Mouse (Mus musculus) embryonic facial prominence, embryonic 14.5 days (tissue): ENCODE measurements around the gene St6gal2. TPM values are rescaled to one million over a fixed set of nuclear protein-coding genes. Genes with fewer than 3 reads are reported as not detected.
A peak's percentile ranks its signal among the peaks of the same experiment; 100 is the strongest.

Experiments
- ATAC-seq: fragments of 200-750 bp; cut with Nextera tagmentation; 2 replicates; pipeline ENCODE4 v1.8.0; 2017; ENCODE audit warnings: low read depth, moderate number of reproducible peaks, moderate TSS enrichment
- DNase-seq: peaks from one replicate; pipeline ENCODE4 v3.0.0-alpha.2; 2015; ENCODE audit warnings: low spot score
- H3K27ac ChIP-seq: fragments of 300-500 bp; sonication (generic); replicated peaks from 2 replicates; pipeline ENCODE4 v1.5.1; 2014; ENCODE audit warnings: low read depth, mild to moderate bottlenecking, low read length, moderate library complexity
- H3K27me3 ChIP-seq: fragments of 300-500 bp; sonication (generic); replicated peaks from 2 replicates; pipeline ENCODE4 v1.6.1; 2014; ENCODE audit warnings: low read length; ENCODE audit not compliant: control insufficient read depth, insufficient read depth
- H3K36me3 ChIP-seq: fragments of 300-500 bp; sonication (generic); 2 replicates; pipeline ENCODE4 v1.6.1; 2014; ENCODE audit warnings: low read length, mixed read lengths; ENCODE audit not compliant: control insufficient read depth, insufficient read depth
- H3K4me1 ChIP-seq: fragments of 300-500 bp; sonication (generic); 2 replicates; pipeline ENCODE4 v1.6.1; 2014; ENCODE audit warnings: antibody characterized with exemption, low read length; ENCODE audit not compliant: control insufficient read depth, insufficient read depth
- H3K4me2 ChIP-seq: fragments of 300-500 bp; sonication (generic); 2 replicates; pipeline ENCODE4 v1.6.1; 2014; ENCODE audit warnings: low read depth, mild to moderate bottlenecking, low read length, moderate library complexity, mixed read lengths
- H3K4me3 ChIP-seq: fragments of 300-500 bp; sonication (generic); 2 replicates; pipeline ENCODE4 v1.5.1; 2014; ENCODE audit warnings: low read depth, mild to moderate bottlenecking, low read length
- H3K9ac ChIP-seq: fragments of 300-500 bp; sonication (generic); 2 replicates; pipeline ENCODE4 v1.6.1; 2014; ENCODE audit warnings: low read depth, mild to moderate bottlenecking, low read length, moderate library complexity, mixed read lengths
- H3K9me3 ChIP-seq: fragments of 300-500 bp; sonication (generic); 2 replicates; pipeline ENCODE4 v1.6.1; 2016; ENCODE audit warnings: low read length; ENCODE audit not compliant: control insufficient read depth
- WGBS: fragments of 180-500 bp; shearing (Covaris S2); extraction: QIAGEN DNeasy Blood & Tissue Kit; methylation state at CpG from one replicate; pipeline ENCODE4 v1.1.7; 2014; 5-methylcytosine and 5-hydroxymethylcytosine counted together
- polyA plus RNA-seq: library from polyadenylated mRNA; unstranded; fragments of >200 nt; fragmentation: Nextera tagmentation; extraction: Ambion mirVana; gene quantifications from 2 replicates; pipeline ENCODE4 v1.2.1, GENCODE M21; 2014

The St6gal2 gene
- polyA plus RNA-seq, 1 experiment from 2014 or later: 3.5 TPM

DNA sequence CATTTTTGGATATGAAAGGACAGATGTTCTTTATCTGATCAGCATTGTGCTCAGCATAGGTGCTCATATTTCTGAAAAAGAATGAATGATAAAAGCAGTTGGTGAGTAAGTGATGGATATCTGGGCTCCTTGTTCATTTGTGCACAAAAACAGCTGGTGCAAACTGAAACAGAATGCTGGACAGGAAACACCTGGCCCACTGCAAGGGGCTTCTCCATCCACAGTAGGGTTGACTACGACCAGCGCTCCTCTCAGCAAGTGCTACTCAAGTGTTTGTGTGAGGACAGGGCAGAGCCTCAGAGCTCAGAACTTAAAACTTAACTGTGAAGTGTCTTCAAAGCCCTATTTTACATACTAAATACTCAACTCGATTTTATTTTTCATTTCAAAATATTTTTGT, 22.4 kb downstream of the St6gal2 start:
- H3K4me2 ChIP-seq: no peak overlapping the region
- no peak overlapping the region for H3K9ac ChIP-seq
- H3K36me3 ChIP-seq: no peaks in the 10 kb centered on the region
- whole genome bisulfite sequencing: 58% methylated on average over 3 of the region's 3 CpGs
- H3K4me3 ChIP-seq: no peak overlapping the region
- H3K27me3 ChIP-seq: no peaks in the 10 kb centered on the region
- no peak overlapping the region for H3K27ac ChIP-seq
- no peaks in the 10 kb centered on the region for H3K9me3 ChIP-seq
- ATAC-seq (no peak), DNase-seq (no peak)
- H3K4me1 ChIP-seq: no peaks in the 10 kb centered on the region

DNA sequence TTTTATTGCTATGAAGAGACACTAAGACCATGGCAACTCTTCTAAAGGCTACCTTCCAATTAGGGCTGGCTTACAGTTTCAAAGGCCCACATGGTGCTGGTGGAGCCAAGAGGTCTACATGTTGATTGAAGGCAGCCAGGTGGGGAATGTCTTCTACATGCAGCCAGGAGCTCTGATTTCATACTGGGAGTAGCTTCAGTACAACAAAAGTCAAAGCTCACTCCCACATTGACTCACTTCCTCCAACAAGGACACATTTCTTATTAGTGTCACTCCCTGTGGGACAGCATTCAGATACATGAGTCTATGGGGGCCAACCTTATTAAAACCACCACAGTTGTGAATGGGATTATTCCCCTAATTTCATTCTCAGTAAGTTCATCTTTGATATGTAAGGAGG, 23.8 kb downstream of the St6gal2 start:
- H3K36me3 ChIP-seq: no peaks in the 10 kb centered on the region
- no peak overlapping the region for H3K4me3 ChIP-seq
- H3K4me2 ChIP-seq: no peak overlapping the region
- H3K9me3 ChIP-seq: no peaks in the 10 kb centered on the region
- DNase-seq: no peak
- ATAC-seq: no peak
- no peak overlapping the region for H3K9ac ChIP-seq
- H3K4me1 ChIP-seq: no peaks in the 10 kb centered on the region
- no peaks in the 10 kb centered on the region for H3K27me3 ChIP-seq
- no peak overlapping the region for H3K27ac ChIP-seq

DNA sequence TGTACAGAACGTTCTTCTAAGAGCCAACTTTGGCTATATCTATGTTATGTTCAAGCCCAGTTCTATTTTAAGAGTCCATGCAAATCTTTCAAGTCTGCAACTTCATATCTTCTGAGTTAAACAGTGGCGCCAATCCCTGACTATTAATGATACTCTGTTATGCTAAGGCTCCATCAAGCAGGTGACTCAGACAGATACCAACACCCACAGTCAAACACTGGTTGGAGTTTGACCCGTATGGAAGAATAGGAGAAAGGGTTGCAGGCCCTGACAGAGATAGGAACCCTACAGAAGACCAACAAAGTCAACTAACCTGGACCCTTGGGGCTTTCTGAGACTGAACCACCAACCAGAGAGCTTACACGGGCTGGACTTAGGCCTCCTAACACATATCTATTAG, 30.8 kb downstream of the St6gal2 start:
- H3K27ac ChIP-seq: no peak overlapping the region
- 79% methylated on average over 4 of the region's 4 CpGs for WGBS

DNA sequence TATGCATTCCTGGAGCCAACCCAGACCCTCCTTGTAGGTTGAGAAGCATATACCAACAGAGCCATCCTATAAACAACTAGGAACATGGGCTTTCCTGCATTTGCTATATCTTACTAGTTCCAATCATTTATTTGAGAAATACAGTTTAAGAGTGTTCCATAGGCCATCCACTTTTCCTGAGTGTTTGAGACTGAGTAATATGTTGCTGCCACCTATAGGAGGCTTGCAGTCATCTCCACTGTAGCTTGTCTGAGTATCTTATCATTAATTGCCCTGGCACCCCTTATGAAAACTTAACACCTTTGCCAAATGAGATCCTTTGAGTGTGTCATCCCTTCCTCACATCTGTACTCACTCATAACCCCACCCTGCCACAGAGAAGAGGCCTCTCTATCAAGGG, 32.2 kb downstream of the St6gal2 start:
- Histone ChIP-seq H3K9ac (no peak overlapping the region), H3K4me3 (no peak overlapping the region), H3K4me2 (no peak overlapping the region), H3K27me3 (no peaks in the 10 kb centered on the region), H3K36me3 (no peaks in the 10 kb centered on the region), H3K4me1 (no peaks in the 10 kb centered on the region), H3K9me3 (no peaks in the 10 kb centered on the region), H3K27ac (no peak overlapping the region)
- ATAC-seq (no peak), DNase-seq (peak; percentile 51)

More for the DNA sequence above, 30.8 kb downstream of the St6gal2 start:
- Histone ChIP-seq H3K36me3 (no peaks in the 10 kb centered on the region), H3K4me3 (no peak overlapping the region), H3K27me3 (no peaks in the 10 kb centered on the region), H3K9ac (no peak overlapping the region), H3K9me3 (no peaks in the 10 kb centered on the region), H3K4me1 (no peaks in the 10 kb centered on the region), H3K4me2 (no peak overlapping the region)
- DNase-seq (no peak), ATAC-seq (no peak)

DNA sequence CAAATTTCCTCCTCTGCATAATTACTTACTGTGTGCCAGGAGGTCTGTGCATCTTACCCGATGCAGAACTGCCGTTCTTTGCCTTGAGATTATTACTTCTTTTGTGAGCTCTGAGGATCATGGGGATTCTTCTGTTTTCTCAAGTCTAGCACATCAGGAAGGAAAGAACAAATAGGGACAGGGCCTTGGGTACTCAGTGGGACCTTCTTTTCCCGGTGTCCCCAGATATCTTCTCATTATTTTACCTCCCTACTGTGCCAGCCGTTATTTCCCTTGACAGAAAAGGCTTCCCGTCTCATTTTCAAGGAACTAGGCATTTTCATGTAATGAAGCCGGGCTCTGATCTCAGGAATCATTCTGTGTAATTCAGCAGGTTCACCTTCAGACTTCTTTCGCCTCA, 34.2 kb downstream of the St6gal2 start:
- H3K9me3 ChIP-seq: no peaks in the 10 kb centered on the region
- no peak overlapping the region for H3K4me2 ChIP-seq
- no peaks in the 10 kb centered on the region for H3K36me3 ChIP-seq
- DNase-seq (no peak), ATAC-seq (no peak)
- no peaks in the 10 kb centered on the region for H3K4me1 ChIP-seq
- WGBS: 64% methylated on average over 7 of the region's 7 CpGs
- H3K4me3 ChIP-seq: no peak overlapping the region
- H3K9ac ChIP-seq: no peak overlapping the region
- H3K27me3 ChIP-seq: no peaks in the 10 kb centered on the region
- no peak overlapping the region for H3K27ac ChIP-seq

DNA sequence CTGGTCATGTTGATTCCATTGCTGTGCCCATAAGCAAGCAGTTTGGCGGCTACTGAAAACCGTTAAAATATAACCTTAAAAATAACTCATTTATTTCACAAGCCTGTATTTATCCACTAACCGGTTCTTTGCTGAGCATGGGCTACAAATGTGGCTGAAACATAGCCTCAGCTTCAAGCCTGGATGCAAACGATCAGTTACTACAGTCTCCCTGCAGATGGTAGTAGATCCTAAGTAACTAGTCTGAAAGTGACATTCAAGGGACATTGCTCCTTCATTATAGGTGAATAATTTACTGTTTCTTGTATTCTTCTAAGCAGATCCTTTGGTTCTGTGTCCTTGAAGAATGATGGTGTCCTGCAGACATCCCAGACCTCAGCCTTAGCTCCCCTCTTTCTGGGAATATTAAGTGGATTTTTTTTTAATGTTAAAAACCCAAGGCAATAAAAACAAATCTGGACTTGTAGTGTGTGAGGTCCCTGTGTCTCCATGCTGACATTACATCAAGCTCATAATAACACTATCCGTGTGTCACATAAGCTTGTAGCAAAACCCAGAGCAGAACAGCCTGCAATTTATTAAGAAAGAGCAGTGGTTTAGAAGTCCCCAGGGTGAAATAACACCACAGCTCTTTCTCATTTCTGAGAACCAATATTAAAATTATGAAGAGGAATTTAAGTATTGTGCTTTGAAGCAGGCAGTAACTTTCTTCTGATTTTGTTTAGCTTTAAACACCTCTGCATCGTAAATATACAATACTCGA, 39.1 kb downstream of the St6gal2 start:
- no peak overlapping the region for H3K9ac ChIP-seq
- 68% methylated on average over 7 of the region's 7 CpGs for WGBS
- H3K27me3 ChIP-seq: no peaks in the 10 kb centered on the region
- H3K4me2 ChIP-seq: no peak overlapping the region
- H3K4me3 ChIP-seq: no peak overlapping the region
- no peak overlapping the region for H3K27ac ChIP-seq
- no peaks in the 10 kb centered on the region for H3K36me3 ChIP-seq
- DNase-seq: no peak
- no peaks in the 10 kb centered on the region for H3K4me1 ChIP-seq
- no peaks in the 10 kb centered on the region for H3K9me3 ChIP-seq
- ATAC-seq: no peak

DNA sequence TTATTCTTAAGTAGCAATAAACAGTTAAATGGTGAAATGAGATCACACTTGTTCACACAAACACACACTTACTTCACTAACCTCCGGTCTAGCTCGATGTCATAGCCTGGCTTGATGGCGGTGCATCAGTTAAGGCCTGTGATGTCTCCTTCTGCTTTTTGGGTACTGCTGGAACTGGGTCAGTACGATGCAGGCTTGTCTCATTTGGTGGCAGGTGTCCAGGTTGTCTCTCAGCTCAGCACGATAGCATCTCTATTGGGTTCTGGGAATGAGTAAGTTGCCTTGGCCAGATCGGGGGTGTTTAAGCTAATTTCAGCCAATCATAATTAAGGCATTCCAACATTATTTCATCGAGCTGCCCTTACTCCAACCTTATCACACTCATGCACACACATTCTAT, 86.7 kb downstream of the St6gal2 start:
- ATAC-seq (no peak), DNase-seq (no peak)
- H3K4me1 ChIP-seq: no peaks in the 10 kb centered on the region
- 84% methylated on average over 7 of the region's 7 CpGs for WGBS
- no peak overlapping the region for H3K4me2 ChIP-seq
- H3K9ac ChIP-seq: no peak overlapping the region
- no peaks in the 10 kb centered on the region for H3K27me3 ChIP-seq
- H3K27ac ChIP-seq: no peak overlapping the region
- no peaks in the 10 kb centered on the region for H3K36me3 ChIP-seq
- H3K4me3 ChIP-seq: no peak overlapping the region
- no peaks in the 10 kb centered on the region for H3K9me3 ChIP-seq

DNA sequence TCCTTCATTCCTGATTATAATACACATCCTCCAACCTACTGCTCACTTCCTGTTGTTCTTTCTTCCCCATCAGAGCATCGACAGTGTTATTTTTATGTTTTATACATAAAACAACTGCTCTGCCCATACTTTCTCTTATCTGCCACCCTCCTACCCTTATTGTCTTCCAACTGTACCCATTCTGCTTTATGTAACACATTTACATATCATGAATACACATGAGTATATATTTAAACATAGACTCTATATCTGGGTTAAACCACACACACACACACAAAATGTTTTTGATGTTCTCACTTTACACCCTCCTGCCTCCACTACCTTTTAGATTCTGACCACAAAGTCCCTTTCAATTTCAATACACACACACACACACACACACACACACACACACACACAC, 103.3 kb downstream of the St6gal2 start:
- H3K36me3 ChIP-seq: no peaks in the 10 kb centered on the region
- no peaks in the 10 kb centered on the region for H3K9me3 ChIP-seq
- DNase-seq: no peak
- no peaks in the 10 kb centered on the region for H3K4me1 ChIP-seq
- no peak overlapping the region for H3K27ac ChIP-seq
- no peak for ATAC-seq
- 83% methylated on average over 1 of the region's 1 CpGs for WGBS
- H3K4me2 ChIP-seq: no peak overlapping the region
- no peak overlapping the region for H3K9ac ChIP-seq
- no peaks in the 10 kb centered on the region for H3K27me3 ChIP-seq
- no peak overlapping the region for H3K4me3 ChIP-seq

DNA sequence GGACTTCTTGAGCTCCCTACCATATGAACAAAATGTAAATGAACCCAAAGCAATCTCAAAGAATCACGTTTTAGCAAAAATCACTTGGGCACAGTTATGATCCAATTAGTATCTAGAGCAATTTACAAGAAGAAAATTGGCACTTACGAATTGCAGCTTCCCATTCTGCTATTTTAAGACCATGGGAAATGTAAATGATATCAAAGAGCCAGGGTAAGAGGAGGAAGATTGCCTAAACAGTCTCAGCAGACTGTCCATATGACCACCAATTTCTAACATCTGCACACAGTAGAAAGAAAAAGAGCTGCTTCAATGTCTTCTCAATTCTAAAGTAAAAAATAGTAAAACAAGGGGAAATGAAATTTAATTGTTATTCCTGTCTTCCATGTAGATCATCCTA, 116.6 kb downstream of the St6gal2 start:
- no peak overlapping the region for H3K4me3 ChIP-seq
- 56% methylated on average over 2 of the region's 2 CpGs for WGBS
- ATAC-seq: no peak

More for the DNA sequence above, 116.6 kb downstream of the St6gal2 start:
- Histone ChIP-seq H3K9ac (no peak overlapping the region), H3K4me2 (no peak overlapping the region), H3K4me1 (no peaks in the 10 kb centered on the region), H3K36me3 (no peaks in the 10 kb centered on the region), H3K27ac (no peak overlapping the region), H3K27me3 (no peaks in the 10 kb centered on the region), H3K9me3 (no peaks in the 10 kb centered on the region)
- no peak for DNase-seq
